Mouse (Mus musculus) heart, postnatal 0 days (tissue): ENCODE data around the gene Arap1. TPM values are rescaled to one million over a fixed set of nuclear protein-coding genes. Genes with fewer than 3 reads are reported as not detected.

Source experiments
- ATAC-seq: fragments of 200-750 bp; cut with Nextera tagmentation; 2 replicates; pipeline ENCODE4 v1.8.0; 2017; ENCODE audit warnings: low read depth, moderate number of reproducible peaks, moderate library complexity; ENCODE audit not compliant: insufficient read depth
- DNase-seq: peaks from one replicate; pipeline ENCODE4 v3.0.0-alpha.2; 2016; ENCODE audit warnings: low spot score
- H3K27ac ChIP-seq: fragments of 300-500 bp; sonication (generic); 2 replicates; pipeline ENCODE4 v1.5.1; 2014; ENCODE audit warnings: low read depth, mild to moderate bottlenecking
- H3K27me3 ChIP-seq: fragments of 300-500 bp; sonication (generic); 2 replicates; pipeline ENCODE4 v1.6.1; 2014; ENCODE audit warnings: low read length, mixed read lengths; ENCODE audit not compliant: control insufficient read depth, insufficient read depth
- H3K36me3 ChIP-seq: fragments of 300-500 bp; sonication (generic); replicated peaks from 2 replicates; pipeline ENCODE4 v1.6.1; 2014; ENCODE audit warnings: low read length, mixed read lengths; ENCODE audit not compliant: control insufficient read depth, insufficient read depth
- H3K4me1 ChIP-seq: fragments of 300-500 bp; sonication (generic); 2 replicates; pipeline ENCODE4 v1.6.1; 2014; ENCODE audit warnings: antibody characterized with exemption; ENCODE audit not compliant: control insufficient read depth, insufficient read depth
- H3K4me2 ChIP-seq: fragments of 300-500 bp; sonication (generic); 2 replicates; pipeline ENCODE4 v1.6.1; 2014; ENCODE audit warnings: low read depth, mild to moderate bottlenecking, low read length, moderate library complexity
- H3K4me3 ChIP-seq: fragments of 300-500 bp; sonication (generic); 2 replicates; pipeline ENCODE4 v1.5.1; 2014; ENCODE audit warnings: low read depth, low read length
- H3K9ac ChIP-seq: fragments of 300-500 bp; sonication (generic); replicated peaks from 2 replicates; pipeline ENCODE4 v1.6.1; 2014; ENCODE audit warnings: low read depth, low read length, mixed read lengths
- H3K9me3 ChIP-seq: fragments of 300-500 bp; sonication (generic); replicated peaks from 2 replicates; pipeline ENCODE4 v1.6.1; 2016; ENCODE audit warnings: low read length; ENCODE audit not compliant: control insufficient read depth
- CTCF ChIP-seq: IDR thresholded peaks from 2 replicates; pipeline ENCODE4 v1.5.1; 2016; ENCODE audit warnings: antibody characterized with exemption, control low read depth, low read depth
- EP300 ChIP-seq: IDR thresholded peaks from 2 replicates; pipeline ENCODE4 v1.6.1; 2016; ENCODE audit warnings: antibody characterized with exemption, low read depth
- WGBS: fragments of 180-500 bp; shearing (Covaris S2); extraction: QIAGEN DNeasy Blood & Tissue Kit; methylation state at CpG from one replicate; pipeline ENCODE4 v1.1.7; 2014; 5-methylcytosine and 5-hydroxymethylcytosine counted together
- polyA plus RNA-seq: library from polyadenylated mRNA; unstranded; fragments of >200 nt; fragmentation: Nextera tagmentation; extraction: Ambion mirVana; gene quantifications from 2 replicates; pipeline ENCODE4 v1.2.1, GENCODE M21; 2015
- total RNA-seq: library from RNA; depleted of rRNA; stranded (reverse); fragments of >200 nt; gene quantifications from 2 replicates; pipeline ENCODE4 v1.2.3, GENCODE M21; 2014; ENCODE audit warnings: low replicate concordance

Gene Arap1
- total and polyA plus RNA-seq, 2 experiments from 2014 or later = 18.6 to 101 TPM

GRCm38 (mm10) chr7:101412796-101413195, 64.9 kb downstream of the Arap1 start:
- Histone ChIP-seq H3K4me3 (no peak overlapping the region), H3K27ac (no peak overlapping the region), H3K4me2 (no peak overlapping the region), H3K9me3 (no peaks in the 10 kb centered on the region), H3K4me1 (peaks cover 11% of the 10 kb centered on the region), H3K9ac (no peak overlapping the region), H3K36me3 (peaks cover 36% of the 10 kb centered on the region), H3K27me3 (peaks cover 8% of the 10 kb centered on the region; the same call in 1 of the 2 replicates)
- DNase-seq = peak; percentile 77
- peak; percentile 59 for ATAC-seq
- no peak for TF ChIP-seq EP300
- peak; percentile 99 for TF ChIP-seq CTCF

- H3K36me3 ChIP-seq = peaks cover 22% of the 10 kb centered on the region
- ATAC-seq (no peak), DNase-seq (no peak)
- H3K4me1 ChIP-seq = peaks cover 11% of the 10 kb centered on the region
- H3K4me2 ChIP-seq = no peak overlapping the region
- WGBS = 46% methylated on average over 4 of the region's 4 CpGs
- no peak overlapping the region for H3K4me3 ChIP-seq
- TF ChIP-seq EP300 (no peak), CTCF (no peak)
- H3K27me3 ChIP-seq = peaks cover 17% of the 10 kb centered on the region; the same call in 1 of the 2 replicates
- no peak overlapping the region for H3K9ac ChIP-seq
- no peaks in the 10 kb centered on the region for H3K9me3 ChIP-seq
- H3K27ac ChIP-seq = no peak overlapping the region
Observed at GRCm38 (mm10) chr7:101414209-101414608, 66.3 kb downstream of the Arap1 start.

GRCm38 (mm10) chr7:101414661-101415511, 67.0 kb downstream of the Arap1 start:
- no peak overlapping the region for H3K27ac ChIP-seq
- peaks cover 24% of the 10 kb centered on the region for H3K27me3 ChIP-seq
- H3K4me3 ChIP-seq = no peak overlapping the region
- TF ChIP-seq CTCF (no peak), EP300 (no peak)
- peaks cover 11% of the 10 kb centered on the region for H3K4me1 ChIP-seq
- no peak overlapping the region for H3K4me2 ChIP-seq
- no peak overlapping the region for H3K9ac ChIP-seq
- H3K36me3 ChIP-seq = peaks cover 20% of the 10 kb centered on the region
- ATAC-seq (peak; percentile 22; the same call in 1 of the 2 replicates), DNase-seq (no peak)
- WGBS = 33% methylated on average over 7 of the region's 7 CpGs
- no peaks in the 10 kb centered on the region for H3K9me3 ChIP-seq

- no peak for TF ChIP-seq CTCF
- H3K9ac ChIP-seq = no peak overlapping the region
- no peak overlapping the region for H3K27ac ChIP-seq
Observed at GRCm38 (mm10) chr7:101415512-101416100, 67.7 kb downstream of the Arap1 start.

DNA sequence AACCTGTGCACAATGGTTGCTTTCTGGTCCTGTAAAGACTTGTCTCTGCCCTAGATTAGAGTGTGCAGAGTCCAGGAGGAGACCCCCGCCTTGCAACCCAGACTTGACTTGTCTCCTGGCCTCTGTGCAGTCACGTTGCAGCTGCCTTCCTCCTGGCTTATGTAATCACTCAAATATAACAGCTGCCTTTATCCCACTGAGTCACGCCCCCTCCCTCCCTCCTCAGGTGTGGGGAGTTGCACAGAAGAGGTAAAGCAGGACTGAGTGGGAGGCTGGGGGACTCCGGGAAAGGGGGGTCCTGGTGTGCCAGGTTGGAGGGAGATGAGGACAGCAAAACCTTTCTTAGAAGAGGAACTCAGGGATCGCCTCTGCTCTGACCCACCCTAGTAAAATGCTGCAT, 68.5 kb downstream of the Arap1 start:
- ATAC-seq (no peak), DNase-seq (no peak)
- no peak overlapping the region for H3K4me2 ChIP-seq
- peaks cover 30% of the 10 kb centered on the region for H3K27me3 ChIP-seq
- no peak overlapping the region for H3K9ac ChIP-seq
- TF ChIP-seq CTCF = no peak
- no peak for TF ChIP-seq EP300
- peaks cover 11% of the 10 kb centered on the region for H3K4me1 ChIP-seq
- H3K36me3 ChIP-seq = peaks cover 5% of the 10 kb centered on the region; the same call in 1 of the 2 replicates
- H3K9me3 ChIP-seq = no peaks in the 10 kb centered on the region
- WGBS = 37% methylated on average over 5 of the region's 5 CpGs
- H3K4me3 ChIP-seq = no peak overlapping the region
- H3K27ac ChIP-seq = no peak overlapping the region

More at GRCm38 (mm10) chr7:101415512-101416100, 67.7 kb downstream of the Arap1 start:
- no peak for DNase-seq
- H3K4me3 ChIP-seq = no peak overlapping the region
- 26% methylated on average over 8 of the region's 8 CpGs for WGBS
- peaks cover 11% of the 10 kb centered on the region for H3K4me1 ChIP-seq
- no peak overlapping the region for H3K4me2 ChIP-seq
- no peak for ATAC-seq
- peaks cover 26% of the 10 kb centered on the region for H3K27me3 ChIP-seq
- H3K9me3 ChIP-seq = no peaks in the 10 kb centered on the region
- H3K36me3 ChIP-seq = peaks cover 13% of the 10 kb centered on the region
